Mouse (Mus musculus) kidney, adult 2 months (tissue): ENCODE results near the gene Hcst. TPM values are rescaled to one million over a fixed set of nuclear protein-coding genes. Genes with fewer than 3 reads are reported as not detected.

Experiments used
- DNase-seq: peaks from one replicate; pipeline ENCODE4 v3.0.0; 2021
- H3K27ac ChIP-seq: fragments of 200-500 bp; 2 replicates; pipeline ENCODE4 v1.5.1; 2012; ENCODE audit warnings: low read depth, low read length, control low read depth, inconsistent platforms; ENCODE audit not compliant: insufficient read depth
- H3K27me3 ChIP-seq: fragments of 200-500 bp; replicated peaks from 2 replicates; pipeline ENCODE4 v1.6.1; 2012; ENCODE audit warnings: mild to moderate bottlenecking, moderate library complexity, low read length, inconsistent platforms; ENCODE audit not compliant: control insufficient read depth, insufficient read depth
- H3K36me3 ChIP-seq: fragments of 200-500 bp; 2 replicates; pipeline ENCODE4 v1.6.1; 2012; ENCODE audit warnings: mild to moderate bottlenecking, moderate library complexity, low read length, inconsistent platforms; ENCODE audit not compliant: control insufficient read depth, insufficient read depth
- H3K4me1 ChIP-seq: fragments of 200-500 bp; 2 replicates; pipeline ENCODE4 v1.6.1; 2011; ENCODE audit warnings: low read length; ENCODE audit not compliant: control insufficient read depth, insufficient read depth
- H3K4me3 ChIP-seq: fragments of 200-500 bp; 2 replicates; pipeline ENCODE4 v1.5.1; 2011; ENCODE audit warnings: mild to moderate bottlenecking, low read depth, low read length, control low read depth; ENCODE audit not compliant: insufficient read depth
- CTCF ChIP-seq: fragments of 200-500 bp; conservative IDR thresholded peaks from 2 replicates; pipeline ENCODE4 v1.5.1; 2011; ENCODE audit warnings: low read depth, mild to moderate bottlenecking, control low read depth, low read length, moderate library complexity, mixed read lengths; ENCODE audit not compliant: insufficient read depth, insufficient read length
- POLR2A ChIP-seq: fragments of 200-500 bp; IDR thresholded peaks from one replicate; pipeline ENCODE4 v1.6.1; 2011; ENCODE audit warnings: low read depth, low read length, control low read depth
- WGBS: fragments of 180-500 bp; shearing (Covaris S2); methylation state at CpG from one replicate; pipeline ENCODE4 v1.1.7; 2018; 5-methylcytosine and 5-hydroxymethylcytosine counted together
- polyA plus RNA-seq: library from polyadenylated mRNA; depleted of rRNA; stranded (reverse); fragments of >200 nt; gene quantifications from 2 replicates; pipeline ENCODE4 v1.2.3, GENCODE M21; 2012

Hcst gene
- polyA plus RNA-seq, 1 experiment = 12.0 TPM

- H3K4me1 ChIP-seq = no peaks in the 10 kb centered on the region
- no peak overlapping the region for H3K27ac ChIP-seq
- TF ChIP-seq POLR2A = no peak
- no peak for TF ChIP-seq CTCF
- 2% methylated on average over 38 of the region's 38 CpGs for WGBS
- no peak for DNase-seq
- no peaks in the 10 kb centered on the region for H3K27me3 ChIP-seq
- peak overlapping the region; percentile 47; the same call in 1 of the 2 replicates for H3K4me3 ChIP-seq
- no peaks in the 10 kb centered on the region for H3K36me3 ChIP-seq
Observed at GRCm38 (mm10) chr7:30444154-30444970, 24.7 kb upstream of the Hcst start.

- Histone ChIP-seq H3K27me3 (no peaks in the 10 kb centered on the region), H3K4me3 (no peak overlapping the region), H3K36me3 (no peaks in the 10 kb centered on the region), H3K27ac (no peak overlapping the region), H3K4me1 (no peaks in the 10 kb centered on the region)
- DNase-seq = no peak
- no peak for TF ChIP-seq CTCF
- no peak for TF ChIP-seq POLR2A
- WGBS = 27% methylated on average over 9 of the region's 9 CpGs
Observed at GRCm38 (mm10) chr7:30443696-30444095, 24.0 kb upstream of the Hcst start.

DNA sequence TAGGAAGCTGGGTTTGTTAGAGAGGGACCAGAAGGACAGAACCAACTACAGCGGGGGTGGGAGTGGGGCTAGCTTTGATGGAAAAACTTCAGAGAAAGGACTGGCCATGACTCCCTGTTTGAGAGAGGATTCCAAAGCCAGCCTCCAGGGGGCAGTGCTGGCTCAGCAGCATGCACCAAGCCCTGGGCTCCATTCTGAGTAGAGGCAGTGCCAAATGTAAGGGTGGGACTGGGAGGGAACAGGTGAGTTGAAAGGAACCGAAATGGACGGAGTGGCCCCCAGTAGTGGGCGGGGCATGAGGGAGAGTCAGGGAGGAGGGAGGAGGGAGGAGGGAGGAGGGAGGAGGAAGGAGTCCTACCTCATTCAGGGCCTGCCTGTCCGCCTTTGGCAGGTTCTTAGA, 21.0 kb upstream of the Hcst start:
- 18% methylated on average over 5 of the region's 5 CpGs for WGBS
- H3K36me3 ChIP-seq = no peaks in the 10 kb centered on the region
- H3K27me3 ChIP-seq = no peaks in the 10 kb centered on the region
- DNase-seq = peak; percentile 35
- no peak overlapping the region for H3K4me3 ChIP-seq
- no peak overlapping the region for H3K27ac ChIP-seq
- TF ChIP-seq CTCF (peak; percentile 76), POLR2A (no peak)
- no peaks in the 10 kb centered on the region for H3K4me1 ChIP-seq

GRCm38 (mm10) chr7:30439734-30440133, 20.1 kb upstream of the Hcst start:
- WGBS = 83% methylated on average over 13 of the region's 13 CpGs
- no peak overlapping the region for H3K27ac ChIP-seq

GRCm38 (mm10) chr7:30436879-30437278, 17.2 kb upstream of the Hcst start:
- H3K4me3 ChIP-seq = no peak overlapping the region
- DNase-seq = no peak
- no peaks in the 10 kb centered on the region for H3K27me3 ChIP-seq
- no peaks in the 10 kb centered on the region for H3K36me3 ChIP-seq
- TF ChIP-seq POLR2A (no peak), CTCF (no peak)
- WGBS = 21% methylated on average over 10 of the region's 10 CpGs
- no peak overlapping the region for H3K27ac ChIP-seq
- no peaks in the 10 kb centered on the region for H3K4me1 ChIP-seq

More at GRCm38 (mm10) chr7:30439734-30440133, 20.1 kb upstream of the Hcst start:
- H3K4me1 ChIP-seq = no peaks in the 10 kb centered on the region
- no peak for TF ChIP-seq POLR2A
- TF ChIP-seq CTCF = no peak
- DNase-seq = no peak
- no peaks in the 10 kb centered on the region for H3K36me3 ChIP-seq
- H3K4me3 ChIP-seq = no peak overlapping the region
- H3K27me3 ChIP-seq = no peaks in the 10 kb centered on the region

GRCm38 (mm10) chr7:30435156-30435555, 15.5 kb upstream of the Hcst start:
- Histone ChIP-seq H3K4me3 (no peak overlapping the region), H3K27ac (no peak overlapping the region), H3K4me1 (no peaks in the 10 kb centered on the region), H3K27me3 (no peaks in the 10 kb centered on the region), H3K36me3 (no peaks in the 10 kb centered on the region)
- no peak for DNase-seq
- 49% methylated on average over 9 of the region's 9 CpGs for WGBS
- TF ChIP-seq POLR2A = no peak
- TF ChIP-seq CTCF = no peak

DNA sequence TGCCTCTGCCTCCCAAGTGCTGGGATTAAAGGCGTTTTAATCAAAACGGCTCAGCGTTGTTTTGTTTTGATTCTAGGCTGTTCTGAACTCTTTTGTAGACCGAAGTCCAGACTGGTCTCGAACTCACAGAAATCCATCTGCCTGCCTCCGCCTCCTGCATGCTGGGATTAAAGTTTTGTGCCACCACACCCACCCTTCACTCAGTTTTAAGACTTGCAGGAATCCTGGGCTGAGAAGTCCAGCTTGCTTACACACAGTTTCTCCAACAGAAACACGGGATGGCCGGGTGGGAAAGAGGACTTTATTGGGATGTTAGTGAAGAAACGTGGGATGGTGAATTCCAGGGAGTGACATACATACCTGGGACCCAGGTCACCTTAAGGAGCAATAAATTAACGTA, 15.0 kb upstream of the Hcst start:
- TF ChIP-seq CTCF (no peak), POLR2A (no peak)
- no peaks in the 10 kb centered on the region for H3K4me1 ChIP-seq
- no peak overlapping the region for H3K4me3 ChIP-seq
- DNase-seq = no peak
- WGBS = 66% methylated on average over 10 of the region's 10 CpGs
- H3K27ac ChIP-seq = no peak overlapping the region
- H3K27me3 ChIP-seq = no peaks in the 10 kb centered on the region
- H3K36me3 ChIP-seq = no peaks in the 10 kb centered on the region
